Mouse (Mus musculus) adipocyte (in vitro differentiated cells): ENCODE measurements around the gene Vdac1.

Experiments
- DNase-seq: peaks from one replicate; pipeline ENCODE4 v3.0.0-alpha.2; 2016; ENCODE audit warnings: low spot score

Gene Vdac1

GRCm38 (mm10) chr11:52421053-52421778 lies 60.6 kb downstream of the Vdac1 start:
- DNase-seq = peak; percentile 87

DNA sequence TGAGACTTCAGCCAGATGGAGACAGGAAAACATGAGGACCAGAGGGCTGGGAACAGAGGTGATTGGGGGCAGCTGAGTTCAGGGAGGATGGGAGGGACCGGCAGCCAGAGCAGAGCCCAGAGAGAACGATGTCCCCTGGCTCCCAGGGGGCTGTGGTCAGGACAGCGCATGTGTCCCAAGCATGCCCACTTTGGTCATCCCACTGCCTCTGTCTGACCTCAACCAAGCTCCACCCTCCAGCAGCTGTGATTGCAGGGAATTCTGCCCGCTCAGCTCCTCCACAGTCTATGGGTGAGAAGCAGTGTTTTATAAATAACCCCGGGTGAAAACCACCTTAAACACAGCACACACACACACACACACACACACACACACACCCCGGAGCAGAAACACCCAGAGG lies 68.8 kb downstream of the Vdac1 start:
- no peak for DNase-seq

GRCm38 (mm10) chr11:52431594-52431993 lies 70.9 kb downstream of the Vdac1 start:
- DNase-seq = peak; percentile 34

GRCm38 (mm10) chr11:52432148-52432547 lies 71.5 kb downstream of the Vdac1 start:
- DNase-seq = no peak

DNA sequence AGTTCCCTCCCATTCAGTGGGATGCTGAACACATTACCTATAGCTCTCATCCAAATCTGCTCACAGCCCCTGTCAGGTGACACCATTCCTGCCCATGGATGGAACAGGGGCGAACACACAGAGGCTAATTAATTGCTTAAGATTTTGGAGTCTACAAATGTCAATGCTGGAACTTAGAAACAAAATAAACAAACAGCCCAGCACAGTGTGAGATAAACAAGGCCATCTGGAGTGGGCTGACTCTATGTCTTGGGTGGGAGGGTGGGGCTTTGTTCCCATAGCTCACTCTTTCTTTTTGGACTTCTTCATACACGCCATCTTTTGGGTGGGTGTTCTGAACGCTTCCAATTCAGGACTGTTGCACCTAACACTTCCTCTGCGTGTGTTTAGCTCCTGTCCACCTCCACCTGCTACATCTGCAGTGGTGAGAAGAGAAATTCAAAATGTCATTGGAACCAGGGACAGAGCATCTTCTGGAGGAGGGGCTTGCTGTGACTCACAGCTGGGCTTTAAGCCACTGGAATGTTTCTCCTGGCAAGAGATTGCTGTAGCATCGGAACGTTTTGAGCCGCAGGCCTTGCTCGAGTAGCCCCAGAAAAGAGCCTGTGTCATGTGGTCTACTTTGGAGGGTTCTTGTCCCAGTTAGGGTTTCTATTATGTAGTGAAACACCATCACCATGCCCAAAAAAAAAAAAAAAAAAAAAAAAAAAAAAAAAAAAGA lies 72.6 kb downstream of the Vdac1 start:
- DNase-seq = peak; percentile 67

- DNase-seq = no peak
Observed at GRCm38 (mm10) chr11:52433797-52434195, 73.1 kb downstream of the Vdac1 start.

DNA sequence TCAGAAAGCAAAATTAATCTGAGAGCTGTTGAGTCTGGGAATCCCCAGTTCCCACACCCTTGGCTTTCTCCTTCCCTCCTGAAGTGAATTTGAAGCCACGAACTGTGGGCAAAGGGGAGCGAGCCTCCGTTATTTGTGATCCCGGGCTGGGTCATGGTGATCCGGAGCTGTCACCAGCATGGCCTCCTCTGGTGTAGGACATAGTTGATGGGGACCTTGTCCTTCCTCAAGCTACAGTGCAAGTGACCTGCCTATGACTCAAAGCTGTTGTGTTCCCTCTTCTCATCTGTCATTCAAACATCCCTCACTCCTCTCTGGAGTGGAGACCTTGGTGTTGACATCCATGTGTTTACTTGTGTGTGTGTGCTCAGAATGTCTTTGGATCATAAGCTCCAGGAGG lies 74.8 kb downstream of the Vdac1 start:
- DNase-seq = no peak

GRCm38 (mm10) chr11:52437123-52437522 lies 76.5 kb downstream of the Vdac1 start:
- no peak for DNase-seq
